7 mouse cellular contexts compared by ENCODE assay signal in genomic region chr11:79590664-79591590, GRCm38 (mm10). TPM values are rescaled to one million over a fixed set of nuclear protein-coding genes. Genes with fewer than 3 reads are reported as not detected.
DNase-seq lines count a peak whose midpoint lies in the region; ATAC-seq and TF ChIP-seq lines count a peak whose summit lies in the region.

Gene Rab11fip4, plus strand, starts transcription at chr11:79591212.

- WGBS in neural tube, embryonic 11.5 days: 1% methylated on average over 86 of the region's 98 CpGs

- no peaks in the 10 kb centered on the region for H3K9me3 ChIP-seq in neural tube, embryonic 11.5 days (ENCODE audit: control insufficient read depth, low read length)

- no peak for TF ChIP-seq CTCF in testis, adult 2 months (IDR thresholded peaks at IDR 0.05; ENCODE audit: control insufficient read depth, insufficient read depth, insufficient replicate concordance, low read depth, low read length)

- H3K9ac ChIP-seq in neural tube, embryonic 11.5 days (ENCODE audit: low read length): peak within 1 kb of the TSS; percentile 85

- no peak for TF ChIP-seq POLR2A in testis, adult 2 months (IDR thresholded peaks at IDR 0.05; ENCODE audit: control insufficient read depth, low read depth, low read length)

- peak; percentile 68 for ATAC-seq in neural tube, embryonic 11.5 days (ENCODE audit: insufficient read depth, low FRiP score, low TSS enrichment)

- H3K4me3 ChIP-seq in testis, adult 2 months (ENCODE audit: control insufficient read depth, low read depth, low read length): peak within 1 kb of the TSS; percentile 78
- peak within 1 kb of the TSS; percentile 61 for H3K4me3 ChIP-seq in neural tube, embryonic 11.5 days (ENCODE audit: low read depth, low read length)

- no peaks in the 10 kb centered on the region for H3K36me3 ChIP-seq in testis, adult 2 months (ENCODE audit: control insufficient read depth, insufficient read depth, low read length)
- no peaks in the 10 kb centered on the region for H3K36me3 ChIP-seq in neural tube, embryonic 11.5 days (ENCODE audit: control insufficient read depth, insufficient read depth, low read length)

- H3K4me2 ChIP-seq in neural tube, embryonic 11.5 days (ENCODE audit: low read depth): peak within 1 kb of the TSS; percentile 88

- H3K4me1 ChIP-seq in testis, adult 2 months (ENCODE audit: control insufficient read depth, insufficient read depth, low read length): peaks cover 28% of the 10 kb centered on the region
- H3K4me1 ChIP-seq in neural tube, embryonic 11.5 days (ENCODE audit: control insufficient read depth, insufficient read depth, low read length): peaks cover 5% of the 10 kb centered on the region; the same call in 1 of the 2 replicates

- intact Hi-C loops in left cerebral cortex, postnatal 10 days (cut with DNase I): loop anchor here (5.0 kb wide), 1 partner anchor 331 kb away; no protein-coding TSS in a partner anchor

- H3K27me3 ChIP-seq in testis, adult 2 months (ENCODE audit: control insufficient read depth, insufficient read depth, low read length): no peaks in the 10 kb centered on the region
- peaks cover 19% of the 10 kb centered on the region for H3K27me3 ChIP-seq in neural tube, embryonic 11.5 days (ENCODE audit: control insufficient read depth, insufficient read depth, low read length)

- H3K27ac ChIP-seq in testis, adult 2 months (ENCODE audit: control insufficient read depth, insufficient read depth, low read depth, low read length): no peak within 1 kb of the TSS
- peak within 1 kb of the TSS; percentile 42; the same call in 1 of the 2 replicates for H3K27ac ChIP-seq in neural tube, embryonic 11.5 days (ENCODE audit: low read depth, low read length)

- DNase-seq in testis, postnatal 10 days (ENCODE audit: low spot score): no peak
- DNase-seq in cerebellum, postnatal 10 days: peak; percentile 83 to 87
- DNase-seq in gonadal fat pad, adult 2 months (ENCODE audit: low read depth): no peak
- DNase-seq in left cerebral cortex, postnatal 10 days (ENCODE audit: extremely low spot score in 1 of 2, low spot score in 2 of 2): peak; percentile 37 to 72
- peak; percentile 76 for DNase-seq in neural tube, embryonic 11.5 days (ENCODE audit: low spot score)
- no peak for DNase-seq in urinary bladder, postnatal 4 days (ENCODE audit: low spot score in 2 of 2)

RNA-seq across cellular contexts. Expression of gene Rab11fip4, which starts in this region (rescaled TPM):
- polyA plus RNA-seq in testis, adult 2 months (2012; rRNA removed): 12.1 and 13.6 TPM in 2 replicates
- 69.4 and 107 TPM in 2 replicates for polyA plus RNA-seq in gonadal fat pad, adult 2 months (2012; rRNA removed)
- 100 to 1,000 TPM; 173 to 174 TPM for total RNA-seq in left cerebral cortex, postnatal 10 days (2021)
- polyA plus RNA-seq in neural tube, embryonic 11.5 days (2014; fragmentation: Nextera tagmentation; extraction: Ambion mirVana): 13.6 and 15.2 TPM in 2 replicates

Comparison
In these comparisons a context has a peak if more than half of its experiments do, and no peak if none do; other contexts are left out.
1. DNase-seq: peak in cerebellum, postnatal 10 days (2 of 2), left cerebral cortex, postnatal 10 days (2 of 2) and neural tube, embryonic 11.5 days (single experiment); none in testis, postnatal 10 days (single experiment), gonadal fat pad, adult 2 months (single experiment) and urinary bladder, postnatal 4 days (0 of 2).